In genomic region chr6:101531914-101532313, GRCm38 (mm10) we compare ENCODE assay signal across 16 mouse cellular contexts.
DNase-seq lines count a peak whose midpoint lies in the region; ATAC-seq and TF ChIP-seq lines count a peak whose summit lies in the region.
"Had no signal": no experiment of that assay in that cellular context is flagged by ENCODE, and none has a peak within 500 bp of the region (broad histone marks: within the 10 kb centered on the region; RNA-seq: fewer than 3 reads in every experiment).

No protein-coding gene starts in this region.

- no peak for TF ChIP-seq CTCF in left cerebral cortex, adult 2 months (IDR thresholded peaks at IDR 0.05)

- peak; percentile 43 for DNase-seq in adrenal gland, adult 8-10 months
- no peak for DNase-seq in adrenal gland, postnatal 4 days (ENCODE audit: low spot score in 2 of 2)
- no peak for DNase-seq in left cerebral cortex, adult 2 months (ENCODE audit: extremely low spot score in 1 of 2, low spot score in 2 of 2)
- DNase-seq in left cerebral cortex, postnatal 4 days: no peak
- peak; percentile 93 for DNase-seq in 3T3-L1 (ENCODE audit: low read depth, low spot score)
- DNase-seq in layer of hippocampus, postnatal 14 days (ENCODE audit: low spot score in 2 of 2): no peak
- no peak for DNase-seq in kidney, postnatal 10 days
- DNase-seq: cerebellum, postnatal 36 days; forebrain, postnatal 0 days; kidney, postnatal 36 days; thymus, adult 18-20 months had no signal

- H3K4me3 ChIP-seq in left cerebral cortex, adult 2 months: no peak overlapping the region
- no peak overlapping the region for H3K4me3 ChIP-seq in embryonic facial prominence, embryonic 15.5 days (replicated peaks)
- H3K4me3 ChIP-seq: erythroblast, embryonic 14.5 days; intestine, embryonic 15.5 days; liver, embryonic 15.5 days; midbrain, embryonic 10.5 days had no signal

- peak overlapping the region; percentile 11 for H3K27ac ChIP-seq in left cerebral cortex, adult 2 months
- H3K27ac ChIP-seq in embryonic facial prominence, embryonic 15.5 days (replicated peaks): peak overlapping the region; percentile 83
- H3K27ac ChIP-seq: intestine, embryonic 15.5 days; liver, embryonic 15.5 days; midbrain, embryonic 10.5 days had no signal

- peaks cover 16% of the 10 kb centered on the region for H3K4me1 ChIP-seq in embryonic facial prominence, embryonic 15.5 days
- H3K4me1 ChIP-seq: liver, embryonic 15.5 days had no signal

- H3K27me3 ChIP-seq in embryonic facial prominence, embryonic 15.5 days: peaks cover 3% of the 10 kb centered on the region; the same call in 1 of the 2 replicates
- H3K27me3 ChIP-seq: intestine, embryonic 15.5 days; liver, embryonic 15.5 days had no signal

- intact Hi-C loops in left cerebral cortex, adult 2 months (cut with DNase I): loop anchor here (1.0 to 10.0 kb wide), 4 partner anchors 49 to 647 kb away; no protein-coding TSS in a partner anchor
- intact Hi-C loops in left cerebral cortex, postnatal 4 days (cut with DNase I): loop anchor here (5.0 to 10.0 kb wide), 3 partner anchors 157 to 647 kb away; partner anchors contain the start of gene Pdzrn3

- no peak overlapping the region for H3K4me2 ChIP-seq in embryonic facial prominence, embryonic 15.5 days (replicated peaks)
- H3K4me2 ChIP-seq: intestine, embryonic 15.5 days; liver, embryonic 15.5 days had no signal

- 40% methylated on average over 5 of the region's 5 CpGs for WGBS in embryonic facial prominence, embryonic 15.5 days

- no peak overlapping the region for H3K9ac ChIP-seq in embryonic facial prominence, embryonic 15.5 days
- H3K9ac ChIP-seq: forebrain, postnatal 0 days; intestine, embryonic 15.5 days; liver, embryonic 15.5 days had no signal

- no peaks in the 10 kb centered on the region for H3K9me3 ChIP-seq in embryonic facial prominence, embryonic 15.5 days (replicated peaks)
- H3K9me3 ChIP-seq: intestine, embryonic 15.5 days; liver, embryonic 15.5 days; midbrain, embryonic 10.5 days had no signal

- ATAC-seq in embryonic facial prominence, embryonic 15.5 days (ENCODE audit: insufficient number of reproducible peaks, low FRiP score, low TSS enrichment, low read depth): no peak
- ATAC-seq: forebrain, postnatal 0 days; intestine, embryonic 15.5 days had no signal

- no peaks in the 10 kb centered on the region for H3K36me3 ChIP-seq in embryonic facial prominence, embryonic 15.5 days
- H3K36me3 ChIP-seq: intestine, embryonic 15.5 days; liver, embryonic 15.5 days; midbrain, embryonic 10.5 days had no signal

Comparison
In these comparisons a context has a peak if more than half of its experiments do, and no peak if none do; other contexts are left out.
1. DNase-seq: peak in adrenal gland, adult 8-10 months (single experiment) and 3T3-L1 (single experiment); none in adrenal gland, postnatal 4 days (0 of 2), left cerebral cortex, adult 2 months (0 of 2), left cerebral cortex, postnatal 4 days (single experiment), layer of hippocampus, postnatal 14 days (0 of 2) and kidney, postnatal 10 days (single experiment).